Mouse (Mus musculus) lung, embryonic 16.5 days (tissue): ENCODE measurements around the gene Tet2. TPM values are rescaled to one million over a fixed set of nuclear protein-coding genes. Genes with fewer than 3 reads are reported as not detected.

Source experiments
- ATAC-seq: fragments of 200-750 bp; cut with Nextera tagmentation; 2 replicates; pipeline ENCODE4 v1.8.0; 2017; ENCODE audit warnings: low read depth, mild to moderate bottlenecking, moderate library complexity
- H3K27ac ChIP-seq: fragments of 300-500 bp; sonication (generic); 2 replicates; pipeline ENCODE4 v1.5.1; 2014; ENCODE audit warnings: mild to moderate bottlenecking, control low read depth, low read length
- H3K27me3 ChIP-seq: fragments of 300-500 bp; sonication (generic); 2 replicates; pipeline ENCODE4 v1.6.1; 2014; ENCODE audit warnings: low read depth, low read length, mixed read lengths; ENCODE audit not compliant: control insufficient read depth, insufficient read depth
- H3K36me3 ChIP-seq: fragments of 300-500 bp; sonication (generic); 2 replicates; pipeline ENCODE4 v1.6.1; 2014; ENCODE audit warnings: low read length; ENCODE audit not compliant: control insufficient read depth, insufficient read depth
- H3K4me1 ChIP-seq: fragments of 300-500 bp; sonication (generic); replicated peaks from 2 replicates; pipeline ENCODE4 v1.6.1; 2014; ENCODE audit warnings: low read length, mixed read lengths; ENCODE audit not compliant: control insufficient read depth, insufficient read depth
- H3K4me2 ChIP-seq: fragments of 300-500 bp; sonication (generic); 2 replicates; pipeline ENCODE4 v1.6.1; 2014; ENCODE audit warnings: low read depth, low read length, control low read depth
- H3K4me3 ChIP-seq: fragments of 300-500 bp; sonication (generic); 2 replicates; pipeline ENCODE4 v1.5.1; 2014; ENCODE audit warnings: mild to moderate bottlenecking, low read length, control low read depth
- H3K9ac ChIP-seq: fragments of 300-500 bp; sonication (generic); 2 replicates; pipeline ENCODE4 v1.6.1; 2014; ENCODE audit warnings: low read length, control low read depth
- H3K9me3 ChIP-seq: fragments of 300-500 bp; sonication (generic); 2 replicates; pipeline ENCODE4 v1.6.1; 2016; ENCODE audit warnings: low read length; ENCODE audit not compliant: control insufficient read depth
- WGBS: fragments of 180-500 bp; shearing (Covaris S2); extraction: QIAGEN DNeasy Blood & Tissue Kit; methylation state at CpG from one replicate; pipeline ENCODE4 v1.1.7; 2014; 5-methylcytosine and 5-hydroxymethylcytosine counted together
- polyA plus RNA-seq: library from polyadenylated mRNA; unstranded; fragments of >200 nt; fragmentation: Nextera tagmentation; extraction: Ambion mirVana; gene quantifications from 2 replicates; pipeline ENCODE4 v1.2.1, GENCODE M21; 2015

The Tet2 gene
- polyA plus RNA-seq, 1 experiment from 2014 or later, result 16.1 TPM

DNA sequence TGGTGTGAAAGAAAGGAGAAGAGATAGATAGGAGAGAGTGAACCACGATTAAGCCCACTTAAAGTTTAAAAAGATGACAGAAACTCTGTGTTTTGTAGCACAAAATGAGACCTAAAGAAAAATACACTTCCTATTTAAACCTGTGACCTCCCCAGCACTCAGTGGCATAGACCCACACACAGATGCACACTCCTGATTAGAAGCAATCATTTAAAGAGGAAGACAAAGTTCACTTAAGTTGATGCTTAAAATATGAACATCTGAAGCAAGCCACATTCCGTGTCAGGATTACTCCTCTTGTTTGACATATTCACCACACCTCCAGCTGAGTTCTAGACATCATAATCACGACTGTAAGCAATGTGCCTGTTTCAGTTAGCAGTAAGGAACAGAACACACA is 14.3 kb downstream of the Tet2 start:
- WGBS, result 51% methylated on average over 3 of the region's 3 CpGs
- no peak overlapping the region for H3K27ac ChIP-seq
- no peaks in the 10 kb centered on the region for H3K36me3 ChIP-seq
- H3K9me3 ChIP-seq, result no peaks in the 10 kb centered on the region
- no peak overlapping the region for H3K4me2 ChIP-seq
- H3K4me3 ChIP-seq, result no peak overlapping the region
- ATAC-seq, result no peak
- no peaks in the 10 kb centered on the region for H3K27me3 ChIP-seq
- no peak overlapping the region for H3K9ac ChIP-seq
- H3K4me1 ChIP-seq, result peaks cover 12% of the 10 kb centered on the region; the same call in 1 of the 2 replicates

DNA sequence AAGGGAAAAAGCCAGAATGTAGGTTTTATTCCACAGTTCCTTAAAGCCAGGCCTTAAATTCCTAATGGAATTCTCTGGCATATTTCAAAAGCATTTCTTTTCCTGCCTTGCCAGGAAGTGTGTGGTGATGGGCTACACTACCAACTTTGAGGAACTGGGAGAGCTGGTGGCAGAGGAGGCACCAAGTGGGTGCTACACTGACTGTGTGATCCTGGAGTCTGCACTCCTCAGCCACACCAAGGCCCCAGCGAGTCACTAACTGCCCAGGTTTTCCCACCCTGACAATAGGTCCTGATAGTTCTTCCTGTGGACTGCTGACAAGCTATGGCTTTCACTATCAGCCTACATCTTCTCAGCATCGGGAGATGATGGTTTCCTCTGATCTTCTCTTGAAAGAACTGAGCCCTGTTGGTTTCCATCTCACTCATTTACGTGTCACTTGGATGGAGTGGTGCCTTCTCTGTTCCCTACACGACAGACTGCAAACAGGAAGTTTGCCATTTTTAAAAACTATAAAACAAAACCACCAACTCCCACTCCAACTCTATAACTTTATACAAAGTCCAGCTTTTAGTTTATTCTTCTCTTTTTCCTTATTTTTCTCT is 18.7 kb downstream of the Tet2 start:
- ATAC-seq, result no peak
- H3K9ac ChIP-seq, result no peak overlapping the region
- peaks cover 1% of the 10 kb centered on the region; the same call in 1 of the 2 replicates for H3K4me1 ChIP-seq
- H3K27ac ChIP-seq, result no peak overlapping the region
- no peak overlapping the region for H3K4me3 ChIP-seq
- 65% methylated on average over 4 of the region's 4 CpGs for WGBS
- H3K4me2 ChIP-seq, result no peak overlapping the region
- H3K27me3 ChIP-seq, result no peaks in the 10 kb centered on the region
- H3K9me3 ChIP-seq, result no peaks in the 10 kb centered on the region
- no peaks in the 10 kb centered on the region for H3K36me3 ChIP-seq

DNA sequence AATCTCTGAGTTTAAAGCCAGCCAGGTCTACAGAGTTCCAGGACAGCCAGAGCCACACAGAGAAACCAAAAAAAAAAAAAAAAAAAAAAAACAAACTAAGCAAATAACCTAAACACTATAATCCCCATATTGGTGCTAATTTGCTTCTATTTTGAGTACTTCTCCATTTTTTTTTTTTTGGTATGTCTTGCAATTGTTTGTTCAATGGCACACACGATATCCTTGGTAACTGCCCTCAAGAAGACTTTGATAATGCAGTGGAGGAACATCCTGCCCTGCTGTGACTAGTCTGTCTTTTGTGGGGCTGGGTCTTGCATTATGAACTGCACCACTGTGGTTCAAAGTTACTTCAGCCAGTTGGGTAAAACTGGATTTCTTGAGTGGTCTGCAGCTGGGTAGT is 19.4 kb downstream of the Tet2 start:
- H3K9ac ChIP-seq, result no peak overlapping the region
- no peaks in the 10 kb centered on the region for H3K4me1 ChIP-seq
- H3K9me3 ChIP-seq, result no peaks in the 10 kb centered on the region
- no peaks in the 10 kb centered on the region for H3K36me3 ChIP-seq
- no peak overlapping the region for H3K4me2 ChIP-seq
- H3K27me3 ChIP-seq, result no peaks in the 10 kb centered on the region
- WGBS, result 59% methylated on average over 1 of the region's 1 CpGs
- H3K27ac ChIP-seq, result no peak overlapping the region
- no peak overlapping the region for H3K4me3 ChIP-seq
- ATAC-seq, result no peak

DNA sequence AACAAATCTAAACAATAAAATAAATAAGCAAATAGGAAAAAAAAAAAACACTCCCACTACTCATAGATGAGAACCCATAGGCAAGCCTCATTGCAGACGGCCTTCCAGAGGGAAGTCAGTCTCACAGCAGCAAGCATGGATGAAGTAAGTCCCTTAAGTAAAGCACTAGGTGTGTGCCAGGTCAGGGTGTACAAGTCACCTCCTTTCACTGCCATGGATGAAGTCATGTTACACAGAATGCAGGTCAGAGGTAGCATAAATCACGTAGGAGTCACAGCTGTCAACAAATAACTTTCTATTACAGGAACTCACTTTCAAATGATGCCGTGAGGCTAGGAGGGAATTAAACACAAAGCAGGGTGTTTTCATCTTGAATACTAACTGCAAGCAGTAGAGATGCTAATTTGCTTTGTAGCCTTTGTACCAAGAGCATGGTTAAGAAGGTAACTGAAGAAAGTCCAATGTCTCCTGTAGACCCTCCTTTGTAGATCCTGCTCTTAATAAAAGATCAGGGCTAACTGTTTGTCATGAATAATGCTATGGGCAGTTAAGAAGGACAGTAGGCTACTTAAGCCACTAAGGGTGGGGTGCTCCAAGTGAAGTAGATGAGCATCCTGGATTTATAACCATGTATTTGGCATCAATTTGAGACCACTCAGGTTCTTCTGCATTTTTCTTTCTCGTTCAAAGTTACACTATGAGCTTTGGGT is 20.4 kb downstream of the Tet2 start:
- H3K27ac ChIP-seq, result no peak overlapping the region
- H3K9me3 ChIP-seq, result no peaks in the 10 kb centered on the region
- ATAC-seq, result no peak
- H3K27me3 ChIP-seq, result no peaks in the 10 kb centered on the region
- no peaks in the 10 kb centered on the region for H3K4me1 ChIP-seq
- H3K4me2 ChIP-seq, result no peak overlapping the region
- no peak overlapping the region for H3K4me3 ChIP-seq
- no peak overlapping the region for H3K9ac ChIP-seq
- H3K36me3 ChIP-seq, result no peaks in the 10 kb centered on the region
- WGBS, result 79% methylated on average over 4 of the region's 4 CpGs

DNA sequence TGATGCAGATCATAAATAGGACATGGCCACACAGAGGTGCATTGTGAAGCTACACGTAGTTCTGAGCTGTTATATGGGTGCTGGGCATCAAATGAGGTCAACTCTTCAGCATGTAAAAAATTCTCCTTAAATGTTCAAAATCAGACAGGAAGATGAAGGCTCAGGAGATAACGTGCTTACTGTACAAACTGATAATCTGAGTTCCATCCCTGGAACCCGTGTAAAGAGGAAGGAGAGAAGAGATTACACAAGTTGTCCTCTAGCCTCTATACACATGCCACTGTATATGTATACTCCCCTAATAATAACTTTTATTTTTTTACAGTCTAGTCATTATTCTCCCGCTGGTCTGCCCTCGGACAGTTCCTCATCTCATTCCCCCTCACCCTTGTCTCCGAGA is 21.7 kb downstream of the Tet2 start:
- WGBS, result 73% methylated on average over 6 of the region's 6 CpGs
- no peak for ATAC-seq
- H3K4me3 ChIP-seq, result no peak overlapping the region
- no peaks in the 10 kb centered on the region for H3K9me3 ChIP-seq
- H3K9ac ChIP-seq, result no peak overlapping the region
- H3K4me2 ChIP-seq, result no peak overlapping the region
- no peaks in the 10 kb centered on the region for H3K4me1 ChIP-seq
- H3K27me3 ChIP-seq, result no peaks in the 10 kb centered on the region
- H3K27ac ChIP-seq, result no peak overlapping the region
- no peaks in the 10 kb centered on the region for H3K36me3 ChIP-seq

DNA sequence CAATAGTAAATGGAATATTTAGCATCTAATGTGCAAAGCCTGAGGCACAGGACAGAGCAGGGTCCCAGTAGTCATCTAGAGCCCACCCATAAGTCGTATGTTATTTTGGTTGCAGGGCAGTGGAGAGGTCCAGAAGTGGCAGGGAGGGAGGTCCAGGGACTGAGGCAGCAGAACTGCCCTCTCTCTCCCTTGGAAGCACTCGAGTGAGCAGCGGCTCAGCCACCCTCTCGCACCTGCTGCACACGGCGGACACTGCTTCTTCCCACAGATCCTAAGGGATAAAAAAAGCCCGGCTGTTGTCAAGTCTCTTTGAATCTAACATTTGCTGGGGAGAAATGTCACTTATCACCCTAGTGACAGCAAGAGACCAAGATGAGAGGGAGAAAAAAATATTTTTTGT is 22.6 kb downstream of the Tet2 start:
- no peaks in the 10 kb centered on the region for H3K9me3 ChIP-seq
- WGBS, result 65% methylated on average over 7 of the region's 7 CpGs
- H3K9ac ChIP-seq, result no peak overlapping the region
- H3K27me3 ChIP-seq, result no peaks in the 10 kb centered on the region
- no peaks in the 10 kb centered on the region; the same call in 1 of the 2 replicates for H3K4me1 ChIP-seq
- no peak overlapping the region for H3K27ac ChIP-seq
- H3K4me3 ChIP-seq, result no peak overlapping the region
- no peak overlapping the region for H3K4me2 ChIP-seq
- H3K36me3 ChIP-seq, result no peaks in the 10 kb centered on the region
- ATAC-seq, result no peak

DNA sequence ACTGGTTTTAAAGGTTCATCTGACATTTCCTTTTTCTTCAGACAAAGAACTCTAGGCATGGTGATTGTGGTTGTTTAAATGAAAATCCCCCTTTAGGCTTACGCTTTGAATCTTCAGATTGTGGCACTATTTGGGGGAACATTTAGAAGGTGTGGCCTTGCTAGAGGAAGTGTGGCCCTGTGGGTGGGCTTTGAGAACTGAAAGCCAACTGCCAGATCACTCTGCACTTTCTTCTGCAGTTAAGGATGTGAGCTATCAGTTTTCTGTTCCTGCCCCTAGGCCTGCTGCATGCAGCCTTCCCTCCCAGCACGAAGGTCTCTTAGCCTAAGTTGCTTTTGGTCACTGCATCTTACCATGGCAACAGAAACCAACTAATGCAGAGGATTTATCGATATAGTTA is 26.1 kb downstream of the Tet2 start:
- Histone ChIP-seq H3K4me2 (no peak overlapping the region), H3K4me3 (no peak overlapping the region), H3K9ac (no peak overlapping the region), H3K9me3 (no peaks in the 10 kb centered on the region), H3K27ac (no peak overlapping the region), H3K4me1 (peaks cover 6% of the 10 kb centered on the region), H3K27me3 (no peaks in the 10 kb centered on the region), H3K36me3 (no peaks in the 10 kb centered on the region)
- WGBS, result 78% methylated on average over 3 of the region's 3 CpGs
- no peak for ATAC-seq

DNA sequence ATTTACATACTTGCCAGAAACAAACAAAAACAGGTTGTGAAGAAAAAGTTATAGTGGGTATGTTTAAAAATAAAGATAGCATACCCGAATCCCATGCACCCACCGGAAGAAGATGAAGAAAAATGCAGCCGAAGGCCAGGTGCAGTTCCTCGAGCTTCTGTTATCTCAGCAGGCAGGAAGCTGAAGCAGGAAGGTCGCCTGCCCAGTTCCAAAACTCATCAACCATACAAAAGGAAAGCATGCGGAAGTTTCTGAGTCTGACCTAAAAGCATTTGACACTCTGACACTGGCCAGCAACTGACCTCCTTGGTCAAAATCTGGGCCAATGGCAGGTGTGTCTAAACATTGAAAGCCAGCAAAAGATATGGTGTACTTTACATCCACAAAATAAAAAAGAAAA is 26.8 kb downstream of the Tet2 start:
- H3K4me3 ChIP-seq, result no peak overlapping the region
- H3K4me1 ChIP-seq, result peaks cover 6% of the 10 kb centered on the region
- no peak overlapping the region for H3K27ac ChIP-seq
- 70% methylated on average over 6 of the region's 6 CpGs for WGBS
- no peaks in the 10 kb centered on the region for H3K9me3 ChIP-seq
- H3K27me3 ChIP-seq, result no peaks in the 10 kb centered on the region
- no peak overlapping the region for H3K4me2 ChIP-seq
- ATAC-seq, result no peak
- H3K9ac ChIP-seq, result no peak overlapping the region
- H3K36me3 ChIP-seq, result no peaks in the 10 kb centered on the region

DNA sequence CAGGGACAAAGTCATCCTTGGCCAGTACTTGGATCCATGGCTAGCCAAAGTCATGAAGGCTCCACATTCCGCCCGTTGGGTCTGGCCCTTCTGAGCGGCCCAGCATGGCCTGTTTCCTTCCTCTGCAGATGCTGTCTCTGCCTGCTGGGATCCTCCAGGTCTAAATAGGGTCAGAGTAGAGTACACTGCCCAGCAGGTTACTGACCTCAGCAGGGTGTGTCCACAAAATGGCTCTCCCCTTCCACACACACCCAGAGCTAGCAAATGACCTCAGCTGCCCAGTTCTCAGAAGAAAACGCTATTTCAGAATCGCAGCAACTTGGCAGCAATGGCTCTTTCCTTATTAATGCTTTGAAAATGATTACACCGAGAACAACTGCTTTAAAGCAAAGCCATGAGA is 27.5 kb downstream of the Tet2 start:
- no peak overlapping the region for H3K9ac ChIP-seq
- H3K27me3 ChIP-seq, result no peaks in the 10 kb centered on the region
- ATAC-seq, result no peak
- peaks cover 6% of the 10 kb centered on the region for H3K4me1 ChIP-seq
- no peaks in the 10 kb centered on the region for H3K9me3 ChIP-seq
- H3K36me3 ChIP-seq, result no peaks in the 10 kb centered on the region
- H3K4me3 ChIP-seq, result no peak overlapping the region
- H3K4me2 ChIP-seq, result no peak overlapping the region
- 77% methylated on average over 6 of the region's 6 CpGs for WGBS
- H3K27ac ChIP-seq, result no peak overlapping the region
